Mouse (Mus musculus): ENCODE data around the gene Ptpn14. TPM values are rescaled to one million over a fixed set of nuclear protein-coding genes. Genes with fewer than 3 reads are reported as not detected.

Ptpn14 gene
- polyA plus RNA-seq, 1 experiment, result 13.6 TPM

- Histone ChIP-seq H3ac (ENCODE audit: control insufficient read depth, insufficient read length) (no peak overlapping the region), H3K4me2 (ENCODE audit: low read depth) (no peak overlapping the region), H3K27me3 (ENCODE audit: control insufficient read depth, insufficient read depth, insufficient read length) (no peaks in the 10 kb centered on the region), H3K4me3 (no peak overlapping the region), H3K79me2 (ENCODE audit: control insufficient read depth, insufficient read depth) (peaks cover 7% of the 10 kb centered on the region), H3K36me3 (ENCODE audit: control insufficient read depth, insufficient read depth) (peaks cover 14% of the 10 kb centered on the region)
- TF ChIP-seq REST (IDR thresholded peaks at IDR 0.05; ENCODE audit: insufficient read depth, insufficient read length) (no peak), POLR2A (IDR thresholded peaks at IDR 0.05; ENCODE audit: insufficient read length, low read depth) (no peak), MYOD1 (IDR thresholded peaks at IDR 0.05; ENCODE audit: control insufficient read depth in 1 of 3, insufficient read length in 2 of 3, low read depth in 2 of 3) (no peak), TCF3 (IDR thresholded peaks at IDR 0.05; ENCODE audit: insufficient read length, low read depth) (no peak), CEBPB (IDR thresholded peaks at IDR 0.05; ENCODE audit: insufficient read depth, poor library complexity, severe bottlenecking) (no peak), POLR2AphosphoS2 (IDR thresholded peaks at IDR 0.05; ENCODE audit: insufficient read length, low read depth) (no peak), SRF (IDR thresholded peaks at IDR 0.05; ENCODE audit: control insufficient read depth, insufficient read length, low read depth) (no peak), USF1 (IDR thresholded peaks at IDR 0.05; ENCODE audit: low read depth) (no peak), E2F4 (IDR thresholded peaks at IDR 0.05; ENCODE audit: insufficient read depth) (no peak), MYOG (IDR thresholded peaks at IDR 0.05; ENCODE audit: control insufficient read depth in 1 of 3, insufficient read depth in 1 of 3, insufficient read length in 2 of 3, low read depth in 2 of 3) (no peak)
Measured at GRCm38 (mm10) chr1:189824436-189824835, 96.4 kb downstream of the Ptpn14 start.

GRCm38 (mm10) chr1:189830391-189830790 is 102.3 kb downstream of the Ptpn14 start:
- Histone ChIP-seq H3K4me2 (ENCODE audit: low read depth) (no peak overlapping the region), H3K79me2 (ENCODE audit: control insufficient read depth, insufficient read depth) (no peaks in the 10 kb centered on the region), H3K36me3 (ENCODE audit: control insufficient read depth, insufficient read depth) (peaks cover 13% of the 10 kb centered on the region), H3ac (ENCODE audit: control insufficient read depth, insufficient read length) (no peak overlapping the region), H3K4me3 (no peak overlapping the region), H3K27me3 (ENCODE audit: control insufficient read depth, insufficient read depth, insufficient read length) (no peaks in the 10 kb centered on the region)
- TF ChIP-seq MYOG (IDR thresholded peaks at IDR 0.05; ENCODE audit: control insufficient read depth in 1 of 3, insufficient read depth in 1 of 3, insufficient read length in 2 of 3, low read depth in 2 of 3) (no peak), USF1 (IDR thresholded peaks at IDR 0.05; ENCODE audit: low read depth) (no peak), POLR2AphosphoS2 (IDR thresholded peaks at IDR 0.05; ENCODE audit: insufficient read length, low read depth) (no peak), TCF12 (IDR thresholded peaks at IDR 0.05; ENCODE audit: insufficient read depth, poor library complexity, severe bottlenecking) (no peak), SRF (IDR thresholded peaks at IDR 0.05; ENCODE audit: control insufficient read depth, insufficient read length, low read depth) (no peak), POLR2A (IDR thresholded peaks at IDR 0.05; ENCODE audit: insufficient read length, low read depth) (no peak), REST (IDR thresholded peaks at IDR 0.05; ENCODE audit: insufficient read depth, insufficient read length) (no peak), CEBPB (IDR thresholded peaks at IDR 0.05; ENCODE audit: insufficient read depth, poor library complexity, severe bottlenecking) (no peak), MYOD1 (IDR thresholded peaks at IDR 0.05; ENCODE audit: control insufficient read depth in 1 of 3, insufficient read length in 2 of 3, low read depth in 2 of 3) (no peak), TCF3 (IDR thresholded peaks at IDR 0.05; ENCODE audit: insufficient read length, low read depth) (no peak), MAX (IDR thresholded peaks at IDR 0.05; ENCODE audit: low read depth) (no peak), E2F4 (IDR thresholded peaks at IDR 0.05; ENCODE audit: insufficient read depth) (no peak)

DNA sequence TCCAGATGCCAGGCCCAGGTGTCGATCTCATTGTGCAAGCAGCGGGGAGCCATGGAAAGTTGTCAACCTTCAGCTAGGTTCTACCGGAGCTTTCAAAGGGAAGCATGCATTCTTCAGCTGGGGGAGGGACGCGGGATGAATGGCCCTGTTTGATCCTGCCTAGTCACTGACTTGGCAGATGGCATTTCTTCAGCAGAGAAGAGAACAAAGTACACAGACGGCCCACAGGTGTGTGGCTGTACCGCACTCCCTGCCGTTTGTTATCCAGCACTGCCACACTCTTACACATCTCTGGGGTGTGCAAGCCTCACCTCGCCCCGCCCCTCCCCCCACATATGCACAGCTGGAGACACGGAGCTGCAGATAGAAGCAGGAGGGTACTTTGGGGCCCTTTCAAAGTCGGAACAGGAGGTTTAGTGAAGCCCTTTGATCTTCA is 102.7 kb downstream of the Ptpn14 start:
- H3K79me2 ChIP-seq (ENCODE audit: control insufficient read depth, insufficient read depth), result no peaks in the 10 kb centered on the region
- no peak for TF ChIP-seq MYOD1 (IDR thresholded peaks at IDR 0.05; ENCODE audit: control insufficient read depth in 1 of 3, insufficient read length in 2 of 3, low read depth in 2 of 3)
- H3K36me3 ChIP-seq (ENCODE audit: control insufficient read depth, insufficient read depth), result peaks cover 9% of the 10 kb centered on the region
- no peak overlapping the region for H3ac ChIP-seq (ENCODE audit: control insufficient read depth, insufficient read length)
- no peak overlapping the region for H3K4me2 ChIP-seq (ENCODE audit: low read depth)
- no peaks in the 10 kb centered on the region for H3K27me3 ChIP-seq (ENCODE audit: control insufficient read depth, insufficient read depth, insufficient read length)
- H3K4me3 ChIP-seq, result no peak overlapping the region

DNA sequence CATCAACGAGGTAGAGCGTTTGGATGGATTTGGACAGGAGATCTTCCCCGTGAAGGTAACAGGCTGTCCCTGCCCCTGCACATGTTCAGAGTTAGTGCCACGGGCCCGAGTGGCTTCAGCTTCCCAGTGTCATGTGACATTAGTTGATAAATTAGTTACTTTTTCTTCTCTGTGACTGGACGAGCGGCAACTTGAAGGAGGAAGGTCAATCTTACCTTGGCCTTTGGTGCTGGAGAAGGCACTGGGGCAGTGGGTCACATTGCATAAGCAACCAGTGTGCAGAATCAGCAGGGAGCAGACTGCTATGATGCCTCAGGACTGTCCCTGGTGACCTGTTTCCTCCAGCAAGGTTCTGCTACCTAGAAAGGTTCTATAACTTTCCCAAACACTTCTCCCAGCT is 105.3 kb downstream of the Ptpn14 start:
- no peak overlapping the region for H3K4me3 ChIP-seq
- TF ChIP-seq MAX (IDR thresholded peaks at IDR 0.05; ENCODE audit: low read depth), result no peak
- H3K36me3 ChIP-seq (ENCODE audit: control insufficient read depth, insufficient read depth), result no peaks in the 10 kb centered on the region

GRCm38 (mm10) chr1:189834166-189834565 is 106.1 kb downstream of the Ptpn14 start:
- H3K4me3 ChIP-seq, result no peak overlapping the region
- no peak overlapping the region for H3ac ChIP-seq (ENCODE audit: control insufficient read depth, insufficient read length)
- no peaks in the 10 kb centered on the region for H3K79me2 ChIP-seq (ENCODE audit: control insufficient read depth, insufficient read depth)
- TF ChIP-seq POLR2AphosphoS2 (IDR thresholded peaks at IDR 0.05; ENCODE audit: insufficient read length, low read depth), result no peak
- no peak for TF ChIP-seq USF1 (IDR thresholded peaks at IDR 0.05; ENCODE audit: low read depth)
- no peak for TF ChIP-seq MYOG (IDR thresholded peaks at IDR 0.05; ENCODE audit: control insufficient read depth in 1 of 3, insufficient read depth in 1 of 3, insufficient read length in 2 of 3, low read depth in 2 of 3)
- TF ChIP-seq TCF3 (IDR thresholded peaks at IDR 0.05; ENCODE audit: insufficient read length, low read depth), result no peak
- no peak for TF ChIP-seq POLR2A (IDR thresholded peaks at IDR 0.05; ENCODE audit: insufficient read length, low read depth)
- TF ChIP-seq MYOD1 (IDR thresholded peaks at IDR 0.05; ENCODE audit: control insufficient read depth in 1 of 3, insufficient read length in 2 of 3, low read depth in 2 of 3), result no peak
- TF ChIP-seq SRF (IDR thresholded peaks at IDR 0.05; ENCODE audit: control insufficient read depth, insufficient read length, low read depth), result no peak
- no peak for TF ChIP-seq REST (IDR thresholded peaks at IDR 0.05; ENCODE audit: insufficient read depth, insufficient read length)
- no peak for TF ChIP-seq E2F4 (IDR thresholded peaks at IDR 0.05; ENCODE audit: insufficient read depth)
- no peak for TF ChIP-seq MAX (IDR thresholded peaks at IDR 0.05; ENCODE audit: low read depth)
- no peak for TF ChIP-seq TCF12 (IDR thresholded peaks at IDR 0.05; ENCODE audit: insufficient read depth, poor library complexity, severe bottlenecking)
- no peak for TF ChIP-seq CEBPB (IDR thresholded peaks at IDR 0.05; ENCODE audit: insufficient read depth, poor library complexity, severe bottlenecking)
- no peaks in the 10 kb centered on the region for H3K27me3 ChIP-seq (ENCODE audit: control insufficient read depth, insufficient read depth, insufficient read length)
- H3K36me3 ChIP-seq (ENCODE audit: control insufficient read depth, insufficient read depth), result peaks cover 6% of the 10 kb centered on the region
- H3K4me2 ChIP-seq (ENCODE audit: low read depth), result no peak overlapping the region

More for the DNA sequence above, 105.3 kb downstream of the Ptpn14 start:
- no peak overlapping the region for H3ac ChIP-seq (ENCODE audit: control insufficient read depth, insufficient read length)
- H3K4me2 ChIP-seq (ENCODE audit: low read depth), result no peak overlapping the region
- no peaks in the 10 kb centered on the region for H3K27me3 ChIP-seq (ENCODE audit: control insufficient read depth, insufficient read depth, insufficient read length)
- no peaks in the 10 kb centered on the region for H3K79me2 ChIP-seq (ENCODE audit: control insufficient read depth, insufficient read depth)

Measured in myocyte (in vitro differentiated cells).